Mouse (Mus musculus): ENCODE data around the gene Bscl2. TPM values are rescaled to one million over a fixed set of nuclear protein-coding genes. Genes with fewer than 3 reads are reported as not detected.

Gene Bscl2
- total RNA-seq (2021) = 10 to 100 TPM; 15.7 to 20.8 TPM
- long read RNA-seq, experiment 1, transcript Bscl2-210 (12 exons, 1,962 nt) = major isoform, 7 of 13 reads
- long read RNA-seq, experiment 1, partial matches to known transcripts = 1 of 13 reads
- long read RNA-seq, experiment 1, other reads (novel, unspliced or antisense) = 2 of 13 reads
- long read RNA-seq, experiment 2, transcript Bscl2-210 (12 exons, 1,962 nt) = major isoform, 14 of 21 reads
- long read RNA-seq, experiment 2, partial matches to known transcripts = 2 of 21 reads
- long read RNA-seq, experiment 2, other reads (novel, unspliced or antisense) = 3 of 21 reads

DNA sequence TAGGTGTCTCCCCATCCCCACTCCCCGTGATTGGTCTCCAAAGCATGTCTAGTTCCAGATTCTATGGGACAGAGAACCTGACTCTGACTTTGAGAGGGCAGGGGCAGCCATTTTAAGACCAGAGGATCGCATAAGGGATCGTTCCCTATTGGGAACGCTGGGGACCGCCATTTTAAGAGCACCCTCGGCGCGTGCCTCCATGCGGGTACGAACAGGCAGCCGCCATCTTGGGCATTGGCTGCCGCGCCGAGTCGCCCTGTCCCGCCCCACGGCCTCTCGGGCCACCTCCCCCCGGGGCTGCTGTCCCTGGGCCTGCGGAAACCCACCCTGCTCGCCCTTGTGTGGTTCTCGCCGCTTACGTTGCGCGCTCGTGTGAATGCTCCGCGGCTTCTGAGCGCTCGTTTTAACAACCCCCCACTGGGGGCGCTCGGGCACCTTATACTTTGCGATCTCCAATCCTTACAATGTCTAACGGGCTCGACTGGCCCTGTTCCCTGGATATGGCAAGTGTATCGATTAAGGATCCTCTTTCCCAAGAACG, at the start of gene Bscl2:
TSS of gene Bscl2 (plus strand) at position 217 of the 541 bp plus-strand sequence.
- DNase-seq = peak; percentile 76

DNA sequence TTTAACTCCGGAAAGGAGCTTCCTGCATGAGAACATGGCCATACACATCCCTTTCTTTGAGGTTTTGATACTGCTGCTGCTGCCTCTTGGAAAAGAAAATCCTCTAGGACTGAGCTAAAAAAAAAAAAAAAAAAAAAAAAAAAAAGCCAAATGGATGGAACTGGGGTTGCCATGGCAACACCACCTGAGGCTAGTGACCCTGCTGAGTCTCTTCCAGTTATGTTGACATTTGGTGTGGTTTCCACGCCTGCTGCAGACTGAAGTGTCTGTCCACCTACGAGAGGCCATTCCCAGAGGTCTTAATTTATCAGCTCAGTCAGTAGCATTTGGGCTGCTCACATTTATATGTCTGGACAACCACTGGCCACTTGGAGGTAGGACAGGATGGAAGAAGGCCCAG, 48.7 kb upstream of the Bscl2 start:
- no peak for DNase-seq

DNA sequence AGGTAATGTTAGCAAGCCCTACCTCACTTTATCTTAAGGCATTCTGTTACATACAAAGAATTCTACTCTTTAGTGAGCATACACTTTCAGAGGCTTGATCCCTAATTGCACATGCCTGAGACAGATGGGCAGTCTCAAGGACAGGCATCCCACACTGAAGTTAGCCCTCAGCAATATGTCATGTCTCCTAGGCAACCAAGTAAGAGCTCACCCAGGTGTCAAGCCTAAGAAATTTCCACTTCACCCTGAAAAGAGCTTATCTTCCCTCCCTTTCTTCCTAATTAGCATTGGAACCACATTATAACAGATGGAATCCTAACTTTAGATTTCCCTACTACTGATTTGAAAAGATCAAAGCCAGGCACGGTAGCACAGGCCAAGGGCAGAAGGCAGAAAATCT, 48.1 kb upstream of the Bscl2 start:
- DNase-seq = no peak

DNA sequence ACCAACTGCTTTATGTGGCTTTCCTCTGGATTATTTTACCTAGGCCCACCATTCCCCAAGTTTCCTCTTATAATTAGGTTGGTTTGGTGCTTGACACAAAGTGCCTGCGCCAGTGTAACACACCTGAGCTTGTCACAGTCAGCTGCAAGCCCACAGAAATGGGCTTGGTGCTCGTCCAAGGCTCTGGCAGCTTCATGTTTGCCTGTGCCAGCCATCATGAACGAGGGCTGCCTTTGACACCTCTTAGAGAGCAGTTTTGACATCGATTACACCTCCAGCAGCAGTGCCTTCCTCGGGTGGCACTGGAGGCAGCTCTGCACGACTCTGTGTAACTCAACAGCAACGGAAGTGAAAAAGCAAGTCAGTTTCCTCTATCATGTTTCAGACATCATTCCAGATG, 47.1 kb upstream of the Bscl2 start:
- no peak for DNase-seq

DNA sequence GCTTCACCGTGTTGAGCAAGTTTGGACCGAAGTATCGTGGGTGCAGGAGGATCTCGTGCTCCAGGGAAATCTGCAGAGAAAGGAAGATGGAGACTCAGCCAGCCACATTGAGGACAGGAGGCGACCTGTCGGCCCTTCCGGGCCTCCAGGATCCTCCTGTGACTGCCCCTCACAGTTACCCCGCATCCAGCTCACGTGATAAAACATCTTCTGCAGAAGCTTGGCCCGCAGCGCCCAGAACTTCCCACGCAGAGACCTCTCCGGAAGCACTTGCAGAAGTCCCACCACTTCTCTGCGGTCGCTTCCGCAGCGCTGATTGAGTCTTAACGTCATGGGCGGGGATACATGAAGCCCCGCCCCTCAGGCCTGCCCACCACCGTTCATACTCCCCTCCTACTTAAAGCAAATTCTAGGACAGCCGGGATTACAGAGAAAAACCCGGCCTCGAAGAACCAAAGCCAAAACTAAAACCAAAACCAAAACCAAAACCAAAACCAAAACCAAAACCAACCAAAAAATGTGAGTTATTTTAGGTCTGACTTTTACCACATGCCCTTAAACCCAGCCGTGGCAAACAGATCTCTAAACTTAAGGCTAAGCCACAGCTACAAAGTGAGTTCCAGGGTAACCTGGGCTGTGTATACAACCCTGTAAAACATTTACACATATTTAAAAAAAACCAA, 38.9 kb upstream of the Bscl2 start, which contains the start of gene Polr2g:
TSS of gene Polr2g (minus strand) at position 314 of the 683 bp plus-strand sequence.
- DNase-seq = peak; percentile 92

DNA sequence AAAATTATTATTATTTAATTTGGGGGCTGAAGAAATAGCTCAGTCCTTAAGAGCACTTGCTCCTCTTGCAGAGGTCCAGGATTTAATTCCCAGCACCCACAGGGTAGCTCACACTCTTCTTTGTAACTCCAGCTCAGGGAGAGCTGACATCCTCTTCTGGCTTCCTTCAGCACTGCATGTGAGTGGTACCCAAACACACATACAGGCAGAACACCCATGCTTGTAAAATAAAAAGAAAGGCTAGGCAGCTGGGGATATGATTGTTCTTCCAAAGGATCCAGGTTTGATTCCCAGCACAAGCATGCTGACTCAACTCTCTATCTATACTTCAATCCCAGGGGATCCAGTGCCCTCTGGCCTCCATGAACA, 38.3 kb upstream of the Bscl2 start:
- no peak for DNase-seq

DNA sequence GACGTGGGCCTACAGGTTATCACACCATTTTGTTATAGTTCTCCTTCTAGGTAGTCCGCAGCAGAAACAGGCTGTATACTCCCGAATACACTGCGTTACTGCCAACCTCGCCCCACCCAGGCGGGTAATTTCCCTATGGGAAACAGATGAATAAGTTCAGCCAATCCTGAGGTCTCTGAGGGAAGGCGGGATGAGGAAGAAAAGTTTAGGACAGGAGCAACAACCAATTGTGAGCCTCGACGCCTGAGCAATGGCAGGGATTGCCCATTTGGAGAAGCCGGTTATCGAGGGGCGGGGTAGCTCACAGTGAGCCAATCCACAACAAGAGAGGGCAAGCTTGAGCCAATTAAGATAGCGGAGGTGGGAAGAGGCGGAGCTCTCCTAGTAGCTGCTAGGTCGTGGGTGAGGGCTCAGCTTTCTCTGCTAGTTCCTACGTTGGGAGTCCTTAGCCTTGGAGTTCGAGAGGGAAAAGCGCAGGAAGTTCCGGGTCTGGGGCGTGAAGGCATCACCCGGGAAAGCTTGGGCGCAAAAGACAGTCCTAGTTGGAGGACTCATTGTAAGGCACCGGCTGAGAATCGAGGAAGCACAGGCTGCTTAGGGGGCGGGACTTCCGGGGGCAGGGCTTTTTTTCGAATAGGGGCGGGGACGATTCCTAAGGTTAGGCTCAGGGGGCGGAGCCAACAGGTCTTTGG, 35.0 kb upstream of the Bscl2 start, which contains the start of gene Zbtb3:
TSS of gene Zbtb3 (plus strand) at position 426 of the 692 bp plus-strand sequence.
- DNase-seq = peak; percentile 97

DNA sequence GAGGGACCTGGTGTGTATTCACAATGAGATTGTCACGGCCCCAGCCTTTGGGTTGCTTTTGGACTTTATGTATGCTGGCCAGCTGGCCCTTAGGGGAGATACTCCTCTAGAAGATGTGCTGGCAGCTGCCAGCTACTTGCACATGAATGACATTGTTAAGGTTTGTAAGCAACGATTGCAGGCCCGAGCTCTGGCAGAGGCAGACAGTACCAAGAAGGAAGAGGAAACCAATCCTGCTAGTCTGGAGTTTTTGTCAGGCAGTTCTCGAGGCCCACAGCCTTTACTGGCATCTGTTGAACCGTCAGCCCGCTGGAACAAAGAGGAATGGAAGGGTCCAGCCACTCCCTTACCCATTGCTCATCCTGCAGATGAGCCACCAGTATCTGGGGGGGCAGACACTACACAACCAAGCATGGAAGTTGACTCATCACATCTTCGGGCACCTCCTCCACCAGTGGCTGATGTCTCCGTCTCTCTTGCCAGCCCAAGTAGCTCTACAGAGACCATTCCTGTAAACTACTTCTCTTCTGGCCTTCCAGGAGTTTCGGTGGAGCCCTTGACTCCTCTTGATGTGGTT, 34.0 kb upstream of the Bscl2 start:
- no peak for DNase-seq

DNA sequence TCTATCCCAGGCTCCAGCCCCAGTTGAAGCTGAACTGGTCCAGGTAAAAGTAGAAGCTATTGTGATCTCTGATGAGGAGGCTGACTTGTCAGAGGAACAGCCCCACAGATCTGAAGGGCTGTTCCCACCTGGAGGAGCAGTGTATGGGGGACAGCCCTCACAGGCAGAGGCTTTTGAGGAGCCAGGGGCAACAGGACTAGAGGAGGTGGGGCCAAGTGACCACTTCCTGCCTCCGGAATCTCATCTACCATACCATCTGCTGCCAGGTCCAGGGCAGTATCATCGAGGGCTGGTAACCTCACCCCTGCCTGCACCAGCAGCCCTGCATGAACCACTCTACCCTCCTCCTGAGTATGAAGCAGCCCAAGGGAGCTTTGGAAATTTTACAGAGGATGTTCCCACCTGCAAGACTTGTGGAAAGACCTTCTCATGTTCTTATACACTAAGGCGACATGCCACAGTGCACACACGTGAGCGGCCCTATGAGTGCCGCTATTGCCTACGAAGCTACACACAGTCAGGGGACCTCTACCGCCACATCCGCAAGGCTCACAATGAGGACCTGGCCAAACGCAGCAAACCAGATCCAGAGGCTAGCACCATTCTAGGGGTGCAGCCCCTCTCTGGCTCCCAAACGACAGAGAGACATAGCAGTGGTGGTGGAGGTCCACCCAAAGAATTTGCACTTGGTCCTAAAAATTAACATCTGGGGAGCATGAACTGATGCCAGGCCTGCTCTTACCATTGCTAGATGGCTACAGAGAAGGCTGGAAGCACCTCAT, 33.2 kb upstream of the Bscl2 start:
- no peak for DNase-seq

DNA sequence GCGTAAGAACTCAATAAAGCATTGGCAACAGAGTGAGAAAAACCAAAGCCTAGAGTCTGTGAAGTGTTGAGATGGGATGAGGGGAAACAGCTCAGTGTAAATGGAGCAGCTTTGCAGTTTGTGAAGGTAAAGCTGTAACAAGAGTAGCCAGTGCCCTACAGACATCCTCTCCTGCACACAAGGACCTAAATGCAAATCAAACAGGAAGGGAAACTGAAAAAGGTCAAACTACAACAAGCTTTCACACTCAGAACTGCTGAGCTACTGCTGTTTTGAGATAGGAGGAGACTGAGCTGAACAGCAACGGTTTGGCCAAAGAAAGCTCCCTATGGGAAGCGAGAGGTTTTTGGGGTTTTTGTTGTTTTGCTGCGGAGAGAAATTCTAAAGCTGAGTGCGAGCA, 30.5 kb upstream of the Bscl2 start:
- no peak for DNase-seq

DNA sequence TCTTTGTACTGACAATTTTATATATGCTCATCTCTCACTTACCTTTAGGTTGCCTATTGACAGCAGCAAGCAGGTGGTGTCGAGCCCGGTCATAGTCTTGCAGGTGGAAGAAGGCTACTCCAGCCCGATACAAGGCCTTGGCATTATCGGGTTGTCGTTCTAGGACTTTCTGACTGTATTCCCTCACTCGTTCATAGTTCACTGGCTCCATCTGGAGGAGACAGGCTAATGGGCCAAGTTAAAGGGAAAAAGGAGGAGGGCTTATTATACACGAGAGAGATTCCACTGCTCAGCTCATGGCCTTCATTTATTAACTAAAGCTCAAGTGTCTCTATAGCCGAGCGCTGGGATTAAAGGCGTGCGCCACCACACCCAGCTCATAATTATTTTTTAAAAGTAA, 21.5 kb upstream of the Bscl2 start:
- no peak for DNase-seq

DNA sequence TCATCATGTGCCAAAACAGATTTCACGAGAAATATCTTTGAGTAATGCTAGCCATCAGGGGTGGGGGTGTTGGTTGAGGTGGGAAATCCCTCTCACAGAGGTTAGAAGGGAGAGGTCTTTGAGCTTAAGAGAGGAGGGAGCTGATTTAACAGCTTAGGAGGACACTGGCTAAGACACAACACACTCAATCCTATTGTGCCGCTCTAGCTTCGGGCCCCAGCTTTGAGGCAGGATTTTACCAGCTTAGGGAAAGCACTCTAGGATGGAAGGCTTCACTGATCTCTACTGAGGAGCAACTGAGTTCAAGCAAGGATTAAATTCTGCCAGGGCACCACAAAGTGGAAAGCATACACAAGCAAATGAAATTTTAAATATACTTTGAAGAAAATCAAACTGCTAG, 20.3 kb upstream of the Bscl2 start:
- DNase-seq = no peak

DNA sequence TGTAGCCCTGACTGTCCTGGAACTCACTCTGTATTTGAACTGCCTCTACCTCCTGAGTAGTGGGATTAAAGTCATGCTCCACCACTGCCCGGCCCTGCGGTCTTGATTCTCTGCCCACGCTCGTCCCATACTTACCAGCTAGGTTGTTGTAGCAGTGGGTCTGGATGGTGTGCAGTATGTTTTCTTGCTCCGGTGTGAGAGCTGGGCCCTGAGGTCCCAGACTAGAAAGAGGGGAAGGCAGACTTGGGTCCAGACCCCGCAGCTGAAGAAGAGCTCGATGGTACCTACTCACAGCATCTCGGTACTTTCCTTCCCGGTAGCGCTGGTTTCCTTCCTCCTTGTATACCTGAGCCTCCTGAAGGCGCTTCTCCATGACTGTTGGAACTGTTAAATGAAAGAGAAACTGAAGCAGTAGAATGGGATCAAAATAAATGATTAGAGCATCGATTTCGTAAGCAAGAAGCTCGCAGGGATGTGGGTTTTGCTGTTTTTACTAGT, 18.9 kb upstream of the Bscl2 start:
- DNase-seq = no peak

DNA sequence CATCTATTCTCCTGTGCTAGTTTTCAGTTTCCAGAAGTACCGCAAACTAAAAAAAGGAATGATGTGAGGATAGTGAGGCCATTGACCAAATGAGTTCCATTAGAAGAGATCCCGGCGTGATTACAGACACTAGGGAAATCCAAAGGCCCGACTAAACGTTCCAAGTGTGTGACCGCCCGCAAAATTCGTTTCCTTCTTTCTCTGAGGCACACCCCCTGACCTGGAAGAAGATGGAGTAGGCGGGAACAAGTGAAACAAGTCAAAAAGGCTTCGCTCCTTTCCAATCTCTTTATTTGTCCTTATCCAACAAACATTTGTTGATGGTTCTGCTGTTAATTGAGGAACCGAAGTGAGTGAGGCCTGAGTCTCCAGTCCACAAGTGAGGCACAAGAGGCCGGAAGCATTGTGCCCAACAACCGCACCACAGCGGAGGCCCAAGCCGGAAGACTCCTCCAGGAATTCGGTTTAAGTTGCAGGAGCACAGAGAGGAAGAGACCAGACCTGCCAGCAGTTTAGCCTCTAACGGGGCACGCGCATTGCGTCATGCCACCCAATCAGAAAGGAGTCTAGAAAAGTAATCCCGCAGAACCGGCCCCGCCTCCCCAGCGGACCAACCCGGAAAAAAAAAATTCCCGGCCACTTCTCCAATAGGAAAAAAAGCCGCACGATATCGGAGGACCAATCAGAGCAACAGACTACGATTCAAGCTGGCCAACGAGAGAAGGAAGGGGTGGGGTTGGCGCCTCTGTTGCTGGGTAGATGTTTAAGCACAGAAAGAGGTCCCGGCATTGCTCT, 18.3 kb upstream of the Bscl2 start, which contains the start of gene Ttc9c:
TSS of gene Ttc9c (minus strand) at position 533 of the 795 bp plus-strand sequence.
- peak; percentile 98 for DNase-seq

DNA sequence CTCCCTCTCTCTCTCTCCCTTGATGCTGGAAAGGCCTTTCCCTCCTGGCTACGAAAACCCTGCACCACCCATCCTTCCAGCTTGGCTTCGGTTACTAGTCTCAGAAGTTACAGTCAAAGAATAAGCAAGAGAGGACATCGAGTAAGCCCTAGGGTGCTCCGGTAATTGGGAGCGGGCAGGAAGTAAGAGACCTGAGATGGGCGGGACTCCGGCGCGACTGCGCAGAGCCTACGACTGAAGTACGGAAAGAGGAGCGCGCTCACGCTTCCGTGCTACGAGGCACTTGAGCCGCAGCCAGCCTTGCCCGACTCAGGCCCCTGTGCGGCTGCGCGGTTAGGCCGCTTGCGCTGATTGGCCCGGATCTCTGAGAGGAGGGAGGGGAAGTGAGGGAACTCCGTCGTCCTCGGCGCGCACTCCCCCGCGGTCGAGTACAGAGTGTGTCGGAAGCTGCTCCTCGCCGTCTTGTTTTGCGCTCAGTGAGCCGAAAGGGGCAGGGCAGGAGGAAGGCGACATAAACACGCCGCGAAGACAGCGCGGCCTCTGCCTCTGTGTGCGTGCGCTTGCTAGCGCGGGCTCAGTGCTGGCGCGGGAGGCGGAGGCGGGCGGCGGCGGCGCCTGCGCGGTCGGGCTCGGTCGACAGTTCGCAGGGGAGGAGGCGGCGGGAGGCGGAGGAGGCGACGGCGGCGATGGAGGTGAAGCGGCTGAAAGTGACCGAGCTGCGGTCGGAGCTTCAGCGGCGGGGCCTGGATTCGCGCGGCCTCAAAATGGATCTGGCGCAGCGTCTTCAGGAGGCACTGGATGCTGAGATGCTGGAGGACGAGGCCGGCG, 17.5 kb upstream of the Bscl2 start, which contains the start of gene Hnrnpul2:
TSS of gene Hnrnpul2 (plus strand) at position 415 of the 828 bp plus-strand sequence.
- peak; percentile 99 for DNase-seq

DNA sequence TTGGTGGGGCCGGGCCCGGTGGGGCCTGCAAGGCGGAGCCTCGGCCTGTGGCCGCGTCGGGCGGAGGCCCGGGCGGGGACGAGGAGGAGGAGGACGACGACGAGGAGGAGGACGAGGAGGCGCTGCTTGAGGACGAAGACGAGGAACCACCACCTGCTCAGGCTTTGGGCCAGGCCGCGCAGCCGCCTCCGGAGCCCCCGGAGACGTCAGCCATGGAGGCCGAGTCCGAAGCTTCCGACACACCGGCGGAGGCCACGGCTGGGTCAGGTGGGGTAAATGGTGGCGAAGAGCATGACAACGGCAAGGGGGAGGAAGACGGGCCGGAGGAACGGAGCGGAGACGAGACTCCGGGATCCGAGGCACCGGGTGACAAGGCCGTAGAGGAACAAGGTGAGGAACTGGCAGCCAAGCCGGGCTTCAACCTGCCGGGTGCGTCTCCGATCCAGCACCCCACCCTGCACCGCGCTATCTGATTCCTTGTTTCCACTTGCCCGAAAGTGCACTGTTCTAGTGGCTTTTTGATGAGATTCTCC, 16.8 kb upstream of the Bscl2 start:
- no peak for DNase-seq

DNA sequence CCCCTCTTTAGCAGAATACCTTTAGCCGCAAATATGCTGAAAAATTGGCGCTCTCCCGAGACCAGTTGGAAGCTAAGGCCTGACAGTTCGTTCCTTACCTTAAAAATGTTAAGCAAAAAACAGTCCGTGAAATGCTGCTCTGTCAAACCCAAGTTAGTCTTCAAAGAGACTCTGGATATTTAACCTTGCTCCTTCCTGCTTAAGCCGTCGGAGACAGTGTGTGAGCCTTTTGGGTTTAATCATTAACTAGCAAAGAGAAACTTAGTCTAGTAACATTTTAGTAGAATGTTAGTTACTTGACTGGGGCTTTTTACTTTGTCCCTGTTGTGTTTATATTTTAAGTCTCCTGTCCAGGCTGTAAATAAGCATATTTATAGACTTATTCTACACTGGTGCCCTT, 16.1 kb upstream of the Bscl2 start:
- DNase-seq = no peak

DNA sequence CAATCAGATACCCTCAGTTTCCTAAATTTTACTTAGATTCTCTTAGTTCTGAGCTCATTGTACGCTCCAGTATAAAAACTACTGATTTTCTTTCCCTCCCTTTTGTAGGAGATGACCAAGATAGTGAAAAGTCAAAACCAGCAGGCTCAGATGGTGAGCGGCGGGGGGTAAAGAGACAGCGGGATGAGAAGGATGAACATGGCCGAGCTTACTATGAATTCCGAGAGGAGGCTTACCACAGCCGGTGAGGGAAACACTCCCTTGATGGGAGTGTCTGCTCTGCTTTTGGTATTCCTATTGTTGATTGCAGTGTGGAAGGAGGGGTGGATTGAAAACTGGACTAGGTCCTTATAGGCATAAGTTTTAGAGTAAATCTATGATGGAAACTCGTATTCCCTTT, 14.6 kb upstream of the Bscl2 start:
- DNase-seq = no peak

DNA sequence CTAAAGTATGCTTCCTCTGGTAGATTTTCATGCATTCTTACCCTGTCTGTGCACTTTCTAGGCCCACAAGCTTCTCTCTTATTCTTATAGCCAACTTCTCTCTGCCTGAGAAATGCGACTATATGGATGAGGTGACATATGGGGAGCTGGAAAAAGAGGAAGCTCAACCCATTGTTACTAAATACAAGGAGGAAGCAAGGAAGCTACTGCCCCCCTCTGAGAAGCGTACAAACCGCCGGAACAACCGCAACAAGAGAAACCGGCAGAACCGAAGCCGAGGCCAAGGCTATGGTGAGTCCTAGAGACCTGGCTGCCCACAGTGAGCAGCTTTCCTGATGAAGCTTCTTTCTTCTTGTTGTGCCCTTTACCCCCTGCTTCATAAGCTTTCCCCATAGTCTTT, 7.6 kb upstream of the Bscl2 start, which contains the start of gene AC129217.1:
TSS of gene AC129217.1 (plus strand) at position 114 of the 400 bp plus-strand sequence.
- no peak for DNase-seq
